Mouse (Mus musculus) lung, postnatal 0 days (tissue): ENCODE measurements around the gene Prkag2.

Source experiments
- CTCF ChIP-seq: IDR thresholded peaks from 2 replicates; pipeline ENCODE4 v1.5.1; 2016; ENCODE audit warnings: antibody characterized with exemption, mild to moderate bottlenecking
- EP300 ChIP-seq: IDR thresholded peaks from 2 replicates; pipeline ENCODE4 v1.6.1; 2016; ENCODE audit warnings: antibody characterized with exemption, mild to moderate bottlenecking, control low read depth

DNA sequence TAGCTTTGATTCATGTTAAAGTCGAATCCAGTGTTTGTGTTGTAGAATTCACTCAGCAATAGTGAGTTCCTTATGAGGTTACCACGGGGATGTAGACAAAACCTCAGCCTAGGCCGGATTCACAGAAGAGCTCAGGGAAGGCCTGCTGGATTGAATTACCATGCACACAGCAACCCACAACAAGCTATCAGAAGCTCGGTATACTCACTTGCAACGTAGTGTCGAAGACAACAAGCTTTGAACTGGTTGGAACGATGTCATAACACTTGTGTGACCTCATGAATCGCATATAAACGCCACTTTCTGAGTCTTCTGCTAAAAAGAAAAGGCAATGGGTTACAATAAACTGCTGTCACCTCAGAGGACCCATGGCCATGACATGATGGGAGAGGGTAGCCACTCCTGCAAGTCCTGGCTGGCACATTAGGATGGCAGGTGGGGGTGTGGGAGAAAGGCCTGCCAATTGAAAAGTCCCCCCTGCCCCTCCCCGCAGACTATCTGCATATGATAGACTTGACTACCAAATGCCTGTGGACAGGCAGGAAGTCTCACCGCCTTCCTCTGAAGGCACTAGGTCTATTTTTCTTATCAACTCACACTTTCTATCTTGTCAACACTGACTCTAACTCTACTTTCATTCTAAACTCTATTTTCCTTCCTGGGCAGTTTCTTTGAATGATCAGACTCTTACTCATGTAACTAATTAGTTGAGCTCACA is 211.4 kb downstream of the Prkag2 start:
- TF ChIP-seq CTCF (no peak), EP300 (no peak)
